Mouse (Mus musculus) mature B cell (primary cell): ENCODE measurements around the gene Banp.

Experiments used
- in situ Hi-C: fragments of 300-500 bp; cut with MboI; formaldehyde crosslinking; loops from 2 replicates; pipeline ENCODE4 v1.14.3; 2019

Gene Banp

DNA sequence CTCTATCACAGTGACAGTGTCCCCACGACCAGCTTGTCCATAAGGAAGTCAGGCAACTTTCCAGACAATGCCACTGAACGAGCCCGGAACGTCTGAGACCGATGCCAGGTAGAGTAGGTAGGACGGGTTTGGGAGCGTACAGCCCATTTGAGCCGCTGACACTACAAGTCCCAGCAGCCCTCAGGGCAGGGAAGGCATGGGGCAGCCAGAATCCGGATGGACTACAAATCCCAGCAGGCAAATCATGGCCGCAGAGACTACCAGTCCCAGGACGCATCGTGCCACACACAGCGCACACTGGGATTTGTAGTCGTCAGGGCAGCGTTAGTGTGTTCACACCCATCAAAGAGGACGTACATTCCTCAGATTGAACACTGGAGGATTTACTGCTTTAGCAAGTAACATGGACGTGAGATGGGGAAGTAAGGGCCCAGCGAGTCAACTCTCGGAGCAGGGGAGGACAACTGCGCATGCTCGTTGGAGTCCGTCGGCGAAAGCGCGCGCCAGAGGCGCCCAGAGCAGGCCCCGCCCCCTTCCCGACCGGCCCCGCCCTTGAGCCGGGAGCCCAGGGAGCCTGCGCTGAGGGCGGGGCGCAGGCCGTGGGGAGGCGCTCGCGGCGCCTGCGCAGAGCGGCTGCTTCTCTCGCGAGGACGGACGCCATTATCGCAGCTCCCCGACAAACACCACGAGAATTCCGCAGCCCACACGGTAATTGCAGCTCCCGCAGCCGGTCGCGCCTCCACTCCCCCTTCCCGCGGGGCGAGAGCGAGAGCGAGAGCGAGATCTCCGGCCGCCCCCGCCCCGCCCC lies 595 bp downstream of the Banp start:
- in situ Hi-C loops: no loop called here

DNA sequence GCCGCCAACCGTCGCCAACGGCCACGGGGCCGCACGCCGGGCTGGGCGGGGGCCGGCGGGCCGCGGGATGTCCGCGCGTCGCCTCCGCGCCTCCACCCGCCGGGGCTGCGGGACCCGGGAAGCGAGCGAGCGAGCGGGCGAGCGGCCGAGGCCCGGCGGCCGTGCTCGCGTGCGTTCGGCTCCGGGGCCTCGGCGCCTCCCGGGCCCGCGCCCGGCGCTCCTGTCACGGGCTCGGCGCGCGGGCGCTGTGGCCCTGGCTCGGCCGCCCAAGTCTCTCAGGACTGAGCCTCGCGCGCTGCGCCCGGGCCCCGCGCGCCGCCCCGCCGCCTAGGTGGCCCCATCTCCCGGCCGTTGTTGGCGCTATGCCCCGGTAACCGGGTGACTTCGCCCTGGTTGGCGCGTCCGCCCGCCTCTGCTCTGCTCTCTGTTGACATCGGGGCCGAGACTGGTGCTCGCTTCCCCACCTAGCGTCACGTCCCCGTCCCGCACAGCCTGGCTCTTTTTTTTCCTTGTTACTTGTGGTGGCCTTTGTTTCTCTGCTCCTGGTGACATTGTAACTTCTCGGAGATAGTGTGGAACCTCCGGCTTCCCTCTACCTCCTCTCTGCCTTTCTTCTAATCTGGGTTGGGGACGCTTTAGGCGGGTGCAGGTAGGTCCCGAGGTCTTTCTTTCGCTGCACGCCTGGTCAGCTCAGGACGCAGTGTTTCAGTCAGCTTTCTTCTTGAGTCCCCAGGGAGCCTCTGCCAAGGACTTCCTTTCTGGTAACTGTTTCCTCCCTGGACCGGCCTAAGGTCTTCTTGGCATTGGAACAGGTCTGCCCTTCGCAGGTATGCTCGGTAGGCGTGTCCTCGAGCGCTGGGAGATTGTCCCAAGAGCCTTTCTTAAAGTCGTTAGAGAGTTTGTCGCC lies 1.5 kb downstream of the Banp start:
- in situ Hi-C loops: no loop called here

GRCm38 (mm10) chr8:121951656-121952009 lies 2.1 kb downstream of the Banp start:
- in situ Hi-C loops: no loop called here

DNA sequence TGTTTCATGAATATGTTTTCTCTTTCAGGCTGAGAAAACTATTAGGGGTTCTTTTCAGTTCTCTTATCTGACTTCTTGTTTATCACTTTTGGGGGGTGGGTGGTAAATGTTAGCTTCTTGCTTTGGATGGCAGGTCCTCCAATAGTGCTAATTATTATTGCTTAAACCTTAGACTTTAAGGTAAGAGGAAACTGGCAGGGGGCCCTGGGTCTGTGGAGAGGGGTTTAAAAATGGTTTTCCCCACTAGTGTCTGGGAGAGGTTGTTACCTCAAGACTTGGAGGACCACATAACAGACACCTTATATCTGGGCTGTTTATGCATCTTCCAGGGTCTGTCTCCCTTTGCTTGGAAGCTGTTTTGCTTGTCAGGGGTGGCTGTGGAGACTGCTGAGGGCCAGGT lies 2.6 kb downstream of the Banp start:
- in situ Hi-C loops: no loop called here

DNA sequence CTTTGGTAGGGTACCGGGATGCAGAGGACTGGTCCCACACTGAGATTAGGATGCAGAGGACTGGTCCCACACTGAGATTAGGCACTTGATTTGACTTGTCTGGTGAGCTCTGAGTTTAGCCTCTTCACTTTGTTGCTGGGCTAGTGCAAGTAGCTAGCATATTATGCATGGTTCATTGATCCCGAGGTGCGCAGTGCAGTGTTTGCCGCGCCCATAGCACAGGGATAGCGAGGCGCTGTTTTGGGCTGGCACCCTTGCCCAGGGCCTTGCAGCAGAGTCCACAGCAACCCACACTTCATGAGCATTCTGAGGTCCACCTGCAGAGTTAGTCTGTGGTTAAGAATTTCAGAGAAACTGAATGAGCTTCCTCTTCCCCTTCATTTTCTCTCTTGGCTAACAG lies 3.2 kb downstream of the Banp start:
- in situ Hi-C loops: no loop called here

DNA sequence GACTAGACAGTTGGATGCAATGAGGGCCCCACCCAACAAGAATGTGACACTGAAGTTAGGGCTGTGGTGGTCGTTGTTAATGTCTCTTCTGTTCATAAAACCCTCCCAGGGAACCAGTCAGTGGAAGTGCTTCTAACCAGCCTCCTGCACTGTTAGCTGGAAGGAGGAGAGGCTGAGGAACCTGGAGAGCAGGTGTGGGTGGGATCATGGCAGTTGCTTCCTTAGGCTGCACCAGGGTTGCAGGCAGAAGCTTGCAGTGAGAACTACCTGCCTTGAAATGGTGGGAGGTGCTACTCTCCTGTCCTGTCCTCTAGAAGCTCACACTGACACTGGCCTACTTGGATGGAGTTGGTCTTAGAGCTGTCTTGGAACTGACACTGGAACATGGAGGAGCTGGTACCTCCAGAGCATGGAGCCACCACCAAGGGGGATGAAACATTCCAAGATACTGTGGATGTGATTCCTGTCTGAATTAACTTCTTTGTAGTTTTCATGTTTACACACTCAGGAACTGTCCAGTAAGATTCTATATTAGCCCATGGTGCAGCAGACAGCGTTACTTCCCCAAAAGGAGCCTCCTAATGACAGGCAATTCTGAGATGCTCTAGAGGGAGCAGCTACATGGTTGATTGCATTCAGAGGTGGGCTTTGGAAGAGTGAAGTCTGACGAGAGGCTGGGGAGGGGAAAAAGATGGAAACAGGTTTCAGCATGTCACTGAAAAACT lies 4.4 kb downstream of the Banp start:
- in situ Hi-C loops: no loop called here

GRCm38 (mm10) chr8:121954981-121955555 lies 5.5 kb downstream of the Banp start:
- in situ Hi-C loops: no loop called here

- in situ Hi-C loops: no loop called here
These were observed 6.4 kb downstream of the Banp start for GRCm38 (mm10) chr8:121955825-121956500.

DNA sequence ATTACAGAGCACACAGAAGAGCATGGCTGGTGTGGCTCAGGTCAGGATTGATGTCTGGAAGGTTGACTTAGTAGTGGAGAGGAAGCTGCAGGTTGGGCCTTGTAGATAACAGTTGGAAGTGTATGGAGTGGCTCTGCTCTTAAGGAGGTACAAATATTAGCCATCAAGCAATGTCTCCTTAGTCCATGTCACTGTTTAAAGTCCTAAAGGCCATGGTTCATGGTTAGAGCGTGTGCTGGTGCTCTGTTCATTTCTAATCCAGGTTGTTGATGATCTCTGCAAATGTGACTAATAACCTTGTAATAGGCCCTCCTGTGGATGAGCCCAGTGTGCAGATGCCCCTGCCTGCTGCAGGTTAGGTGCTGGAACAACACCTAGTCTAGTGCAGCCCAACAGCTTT lies 8.8 kb downstream of the Banp start:
- in situ Hi-C loops: no loop called here

GRCm38 (mm10) chr8:121962892-121963291 lies 13.3 kb downstream of the Banp start:
- in situ Hi-C loops: no loop called here

DNA sequence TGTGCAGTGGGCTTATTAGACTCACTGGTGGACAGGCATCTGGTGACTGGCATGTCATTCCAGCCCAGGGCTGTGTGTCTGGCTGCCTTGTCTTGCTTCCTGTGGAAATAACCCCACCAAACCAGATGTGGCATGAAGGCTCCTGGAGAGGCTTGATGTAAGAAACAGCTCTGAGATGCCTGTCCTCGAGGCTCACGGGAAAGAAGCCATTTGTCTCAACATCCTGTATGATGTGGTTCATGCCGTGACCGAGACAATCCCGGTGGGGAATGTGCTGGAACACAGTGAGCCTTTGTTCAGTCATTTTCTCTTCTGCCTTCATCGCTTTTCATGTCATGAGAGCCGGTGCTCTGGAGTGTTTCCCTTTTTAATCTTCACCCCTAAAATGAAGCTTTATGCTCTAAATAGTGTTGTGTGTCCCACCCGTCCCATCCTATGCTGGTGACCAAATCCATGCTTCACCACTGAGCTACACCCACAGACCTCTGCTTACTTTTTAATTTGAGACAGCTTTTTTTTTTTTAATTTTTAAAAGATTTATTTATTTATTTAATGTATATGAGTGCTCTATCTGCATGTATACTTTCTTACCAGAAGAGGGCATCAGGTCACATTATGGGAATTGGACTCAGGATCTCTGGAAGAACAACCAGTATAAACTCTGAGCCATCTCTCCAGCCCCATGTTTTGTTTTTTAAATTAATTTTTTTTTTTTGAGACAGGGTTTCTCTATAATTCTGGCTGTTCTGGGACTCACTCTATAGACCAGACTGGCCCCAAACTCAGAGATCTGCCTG lies 15.4 kb downstream of the Banp start:
- in situ Hi-C loops: no loop called here

- in situ Hi-C loops: no loop called here
These were observed 16.6 kb downstream of the Banp start for GRCm38 (mm10) chr8:121966110-121966509.

GRCm38 (mm10) chr8:121966714-121967448 lies 17.3 kb downstream of the Banp start:
- in situ Hi-C loops: no loop called here

DNA sequence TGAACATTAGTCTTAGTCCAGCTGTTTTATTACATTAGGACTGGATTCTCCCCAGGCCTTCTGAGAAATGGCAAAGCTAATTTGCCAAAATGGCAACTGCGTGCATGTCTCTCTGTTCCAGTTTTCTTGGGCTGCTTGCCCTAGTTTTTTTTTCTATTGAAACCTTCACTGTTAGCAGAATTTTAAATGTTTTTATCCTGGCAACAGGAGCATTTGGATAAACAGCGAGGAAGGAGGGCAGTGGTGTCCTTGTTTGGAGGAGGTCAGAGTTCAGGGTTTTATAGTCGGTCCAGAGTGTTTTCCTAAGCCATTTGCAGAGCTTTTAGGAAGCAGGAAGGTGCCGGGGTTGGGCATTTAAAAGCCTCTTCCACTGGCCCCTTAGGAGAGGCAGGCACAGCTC lies 18.4 kb downstream of the Banp start:
- in situ Hi-C loops: no loop called here

GRCm38 (mm10) chr8:121968542-121968941 lies 19.0 kb downstream of the Banp start:
- in situ Hi-C loops: no loop called here

GRCm38 (mm10) chr8:121970225-121970624 lies 20.7 kb downstream of the Banp start:
- in situ Hi-C loops: no loop called here

DNA sequence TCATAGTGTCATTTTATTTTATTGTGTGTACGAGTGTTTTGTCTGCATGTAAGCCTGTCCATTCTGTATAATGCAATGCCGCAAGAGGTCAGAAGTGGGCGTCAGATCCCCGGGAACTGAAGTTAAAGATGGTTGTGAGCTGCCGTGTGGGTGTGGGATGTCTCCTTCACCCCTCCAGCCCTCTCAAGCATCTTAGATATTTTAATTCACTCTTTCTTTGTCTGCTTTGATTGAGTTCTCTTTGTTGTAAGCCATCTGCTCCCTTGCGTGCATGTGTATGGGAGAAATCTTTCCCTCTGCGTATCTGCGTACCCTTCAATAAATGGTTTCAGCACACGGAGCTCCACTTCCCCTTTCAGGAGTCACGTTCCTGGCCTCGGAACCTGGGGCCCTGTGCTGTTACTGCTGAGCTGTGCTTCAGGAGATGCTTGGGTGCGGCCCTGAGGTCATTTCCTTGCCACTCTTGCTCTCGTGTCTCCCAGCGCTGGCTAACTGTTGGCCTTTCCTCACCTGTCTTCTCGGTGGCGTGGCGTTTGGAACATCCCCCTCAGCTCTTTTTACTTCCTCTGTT lies 22.0 kb downstream of the Banp start:
- in situ Hi-C loops: no loop called here

GRCm38 (mm10) chr8:121973906-121974305 lies 24.4 kb downstream of the Banp start:
- in situ Hi-C loops: no loop called here

DNA sequence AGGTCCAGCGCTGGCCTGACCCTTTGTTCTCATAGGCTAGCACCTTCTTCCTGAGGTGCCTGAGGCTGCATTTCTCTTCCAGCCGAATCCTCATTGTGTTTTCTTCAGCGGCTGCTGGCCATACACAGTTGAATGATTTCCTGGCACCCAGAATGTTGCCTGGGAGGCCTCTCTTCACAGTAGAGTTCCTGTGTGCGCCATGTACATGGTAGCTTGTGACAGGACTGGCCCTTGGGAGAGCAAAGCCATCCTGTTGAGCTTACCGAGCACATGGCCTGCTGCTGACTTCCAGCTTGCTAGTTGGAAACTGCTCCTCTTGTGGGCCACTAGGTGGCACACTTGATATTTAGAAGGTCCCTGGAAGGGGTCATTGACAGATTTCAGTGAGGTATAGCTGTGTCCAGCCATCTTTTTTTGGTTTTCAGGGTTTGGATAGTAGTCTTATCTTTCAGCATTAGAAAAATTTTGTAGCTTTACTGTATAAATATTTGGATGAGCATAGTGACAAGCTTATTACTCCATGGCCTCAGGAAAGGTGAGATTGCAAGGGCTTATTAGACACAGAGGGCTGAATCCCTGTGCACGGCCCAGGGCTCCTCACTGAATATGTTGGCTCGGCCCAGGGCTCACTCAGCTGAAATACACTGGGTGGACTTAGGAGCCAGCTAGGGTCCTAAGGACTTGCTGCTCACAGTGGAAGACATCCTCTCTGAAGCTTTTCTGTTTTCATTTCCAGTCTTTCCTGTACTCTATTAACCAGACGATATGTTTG lies 28.5 kb downstream of the Banp start:
- in situ Hi-C loops: no loop called here
